ENCODE assay signal across 14 mouse cellular contexts in genomic region chr12:77085244-77085643, GRCm38 (mm10).
A peak's percentile ranks its signal among the peaks of the same experiment; 100 is the strongest.
DNase-seq lines count a peak whose midpoint lies in the region; ATAC-seq and TF ChIP-seq lines count a peak whose summit lies in the region.
"Had no signal": no experiment of that assay in that cellular context is flagged by ENCODE, and none has a peak within 500 bp of the region (broad histone marks: within the 10 kb centered on the region; RNA-seq: fewer than 3 reads in every experiment).

No protein-coding gene starts in this region.

- H3K9me3 ChIP-seq in MEL (replicated peaks; ENCODE audit: insufficient read depth, low read length) = no peaks in the 10 kb centered on the region
- H3K9me3 ChIP-seq: limb, embryonic 15.5 days; midbrain, embryonic 10.5 days had no signal

- H3K36me3 ChIP-seq in MEL (ENCODE audit: control insufficient read depth in 1 of 2, insufficient read depth in 2 of 2, low read length in 2 of 2) = peaks cover 0 to 78% of the 10 kb centered on the region in 2 experiments; a peak in 2 of 4 replicates
- H3K36me3 ChIP-seq: limb, embryonic 15.5 days; midbrain, embryonic 10.5 days had no signal

- ATAC-seq in hematopoietic stem cell, adult 5-6 weeks (replicated peaks in 1 of 2; ENCODE audit: insufficient read depth in 1 of 2, low FRiP score in 2 of 2, low TSS enrichment in 1 of 2, low read depth in 1 of 2, poor library complexity in 2 of 2, severe bottlenecking in 2 of 2) = peak; percentile 93 to 97
- peak; percentile 72 for ATAC-seq in megakaryocyte progenitor cell, adult 5-6 weeks (replicated peaks; ENCODE audit: poor library complexity)

- no peak for TF ChIP-seq RAD21 in MEL (IDR thresholded peaks at IDR 0.05; ENCODE audit: low read depth, low read length)

- no peak for TF ChIP-seq CTCF in MEL (IDR thresholded peaks at IDR 0.05 in 2 of 3, conservative IDR thresholded peaks at IDR 0.05 in 1 of 3; ENCODE audit: control insufficient read depth in 1 of 3, insufficient read depth in 1 of 3, low read depth in 2 of 3, low read length in 3 of 3, poor library complexity in 1 of 3, severe bottlenecking in 1 of 3)

- H3K27ac ChIP-seq in MEL (ENCODE audit: control insufficient read depth, low read depth, low read length) = peak overlapping the region; percentile 100
- H3K27ac ChIP-seq: limb, embryonic 15.5 days; midbrain, embryonic 10.5 days had no signal

- H3K9ac ChIP-seq in MEL (ENCODE audit: control insufficient read depth, low read depth, low read length, poor library complexity, severe bottlenecking) = peak overlapping the region; percentile 82
- H3K9ac ChIP-seq: limb, embryonic 15.5 days had no signal

- H3K27me3 ChIP-seq in MEL (ENCODE audit: control insufficient read depth in 1 of 2, insufficient read depth in 2 of 2, low read length in 2 of 2) = no peaks in the 10 kb centered on the region
- H3K27me3 ChIP-seq: limb, embryonic 15.5 days had no signal

- TF ChIP-seq EP300 in MEL (IDR thresholded peaks at IDR 0.05; ENCODE audit: low read depth in 1 of 2, low read length in 2 of 2) = no peak

- DNase-seq in CD4-positive helper T cell, adult 2 months (ENCODE audit: low read depth, low spot score) = peak; percentile 88
- peak; percentile 96 for DNase-seq in MEL (ENCODE audit: low read depth, low spot score)
- DNase-seq in cerebellum, postnatal 4 days (ENCODE audit: low spot score in 2 of 2) = no peak
- no peak for DNase-seq in layer of hippocampus, postnatal 14 days (ENCODE audit: low spot score in 2 of 2)
- DNase-seq in right cerebral cortex, postnatal 4 days = no peak
- DNase-seq: adrenal gland, postnatal 25 days; cerebellum, adult 9-11 months; gastrocnemius, postnatal 14 days; heart, postnatal 10 days; kidney, adult 8-10 months had no signal

- peak in 1 of 2 experiments; percentile 69; a peak in 2 of 4 replicates for TF ChIP-seq POLR2A in MEL (IDR thresholded peaks at IDR 0.05; ENCODE audit: control insufficient read depth in 1 of 2, insufficient read depth in 1 of 2, low read depth in 1 of 2, low read length in 2 of 2, poor library complexity in 1 of 2)

- peak overlapping the region; percentile 14 to 23; a peak in 2 of 4 replicates for H3K4me3 ChIP-seq in MEL (ENCODE audit: control insufficient read depth in 1 of 2, insufficient read depth in 1 of 2, low read depth in 2 of 2, low read length in 2 of 2)
- H3K4me3 ChIP-seq: limb, embryonic 15.5 days; midbrain, embryonic 10.5 days had no signal

- peaks cover 58 to 69% of the 10 kb centered on the region in 2 experiments for H3K4me1 ChIP-seq in MEL (ENCODE audit: control insufficient read depth in 1 of 2, insufficient read depth in 2 of 2, low read length in 2 of 2)
- H3K4me1 ChIP-seq: limb, embryonic 15.5 days; midbrain, embryonic 10.5 days had no signal

- no peaks in the 10 kb centered on the region; the same call in 1 of the 2 replicates for H3K79me2 ChIP-seq in MEL (ENCODE audit: control insufficient read depth, insufficient read depth, low read length, poor library complexity)

TF ChIP-seq in MEL, 35 proteins besides CTCF, POLR2A, EP300 and RAD21:
- no peak for TF ChIP-seq CHD2 (IDR thresholded peaks at IDR 0.05; ENCODE audit: low read length)
- TF ChIP-seq NRF1 (IDR thresholded peaks at IDR 0.05; ENCODE audit: insufficient read depth, low read depth, low read length, poor library complexity, severe bottlenecking) = no peak
- no peak for TF ChIP-seq ZMIZ1 (IDR thresholded peaks at IDR 0.05; ENCODE audit: low read depth, low read length)
- TF ChIP-seq CHD1 (IDR thresholded peaks at IDR 0.05; ENCODE audit: low read depth, low read length) = no peak
- TF ChIP-seq POLR2AphosphoS5 (IDR thresholded peaks at IDR 0.05; ENCODE audit: borderline replicate concordance, low read depth, low read length) = no peak; the same call in 1 of the 2 replicates
- TF ChIP-seq TAL1 (IDR thresholded peaks at IDR 0.05; ENCODE audit: low read length) = peak; percentile 67
- no peak for TF ChIP-seq RCOR1 (IDR thresholded peaks at IDR 0.05; ENCODE audit: low read depth, low read length)
- no peak for TF ChIP-seq MAZ (IDR thresholded peaks at IDR 0.05; ENCODE audit: low read depth, low read length)
- TF ChIP-seq MAFK (IDR thresholded peaks at IDR 0.05; ENCODE audit: borderline replicate concordance, low read depth, low read length) = no peak
- no peak for TF ChIP-seq BHLHE40 (IDR thresholded peaks at IDR 0.05; ENCODE audit: borderline replicate concordance, low read depth, low read length)
- no peak for TF ChIP-seq ELF1 (IDR thresholded peaks at IDR 0.05; ENCODE audit: low read depth, low read length)
- TF ChIP-seq MEF2A (IDR thresholded peaks at IDR 0.05; ENCODE audit: extremely low read depth, insufficient replicate concordance, low read depth, low read length, poor library complexity, severe bottlenecking) = no peak
- TF ChIP-seq GABPA (IDR thresholded peaks at IDR 0.05; ENCODE audit: low read depth, low read length) = no peak
- no peak for TF ChIP-seq MYB (IDR thresholded peaks at IDR 0.05; ENCODE audit: low read depth, low read length)
- peak; percentile 86; the same call in 1 of the 2 replicates for TF ChIP-seq TBP (IDR thresholded peaks at IDR 0.05; ENCODE audit: low read depth, low read length)
- TF ChIP-seq NELFE (IDR thresholded peaks at IDR 0.05; ENCODE audit: low read depth, low read length) = no peak
- peak; percentile 94 for TF ChIP-seq GATA1 (IDR thresholded peaks at IDR 0.05; ENCODE audit: low read depth, low read length)
- no peak for TF ChIP-seq MXI1 (IDR thresholded peaks at IDR 0.05; ENCODE audit: low read depth, low read length)
- no peak for TF ChIP-seq KAT2A (conservative IDR thresholded peaks at IDR 0.05; ENCODE audit: low read depth, low read length)
- TF ChIP-seq USF2 (IDR thresholded peaks at IDR 0.05; ENCODE audit: borderline replicate concordance in 1 of 2, insufficient read depth in 1 of 2, low read depth in 1 of 2, low read length in 2 of 2) = no peak
- no peak for TF ChIP-seq MYC (IDR thresholded peaks at IDR 0.05; ENCODE audit: low read depth, low read length)
- no peak for TF ChIP-seq MAX (IDR thresholded peaks at IDR 0.05; ENCODE audit: low read length)
- TF ChIP-seq POLR2AphosphoS2 (IDR thresholded peaks at IDR 0.05; ENCODE audit: low read length) = no peak
- no peak for TF ChIP-seq UBTF (IDR thresholded peaks at IDR 0.05; ENCODE audit: borderline replicate concordance, insufficient read depth, low read depth, low read length)

Comparison
In these comparisons a context has a peak if more than half of its experiments do, and no peak if none do; other contexts are left out.
1. DNase-seq: peak in CD4-positive helper T cell, adult 2 months (single experiment) and MEL (single experiment); none in cerebellum, postnatal 4 days (0 of 2), layer of hippocampus, postnatal 14 days (0 of 2) and right cerebral cortex, postnatal 4 days (single experiment).